Mouse (Mus musculus) MEL (cell line): ENCODE measurements around the gene E2f3. TPM values are rescaled to one million over a fixed set of nuclear protein-coding genes. Genes with fewer than 3 reads are reported as not detected.

ENCODE experiments used
- DNase-seq: peaks from one replicate; pipeline ENCODE4 v3.0.0; 2011; ENCODE audit warnings: low read depth, low spot score
- H3K27ac ChIP-seq: 2 replicates; pipeline ENCODE4 v1.5.1; 2012; ENCODE audit warnings: low read depth, mild to moderate bottlenecking, control low read depth, low read length, moderate library complexity; ENCODE audit not compliant: control insufficient read depth
- H3K27me3 ChIP-seq, 2 experiments: fragments of 150-350 bp in 1 of 2; sonication (generic) in 1 of 2; 2 replicates each; pipeline ENCODE4 v1.6.1; 2012; ENCODE audit warnings: low read length in 2 of 2, mild to moderate bottlenecking in 2 of 2, improper control_type of control experiment in 1 of 2, moderate library complexity in 1 of 2; ENCODE audit not compliant: insufficient read depth in 2 of 2, control insufficient read depth in 1 of 2
- H3K36me3 ChIP-seq, 2 experiments: 2 replicates each; pipeline ENCODE4 v1.6.1; 2012 to 2014; ENCODE audit warnings: low read length in 2 of 2, improper control_type of control experiment in 1 of 2, inconsistent platforms in 1 of 2, mild to moderate bottlenecking in 1 of 2; ENCODE audit not compliant: insufficient read depth in 2 of 2, control insufficient read depth in 1 of 2
- H3K4me1 ChIP-seq, 2 experiments: fragments of 150-350 bp in 1 of 2; sonication (generic) in 1 of 2; 2 replicates each; pipeline ENCODE4 v1.6.1; 2012; ENCODE audit warnings: low read length in 2 of 2, improper control_type of control experiment in 1 of 2, mild to moderate bottlenecking in 1 of 2; ENCODE audit not compliant: insufficient read depth in 2 of 2, control insufficient read depth in 1 of 2
- H3K4me3 ChIP-seq, 2 experiments: fragments of 150-350 bp in 1 of 2; sonication (generic) in 1 of 2; 2 replicates each; pipeline ENCODE4 v1.5.1; 2012; ENCODE audit warnings: low read depth in 2 of 2, low read length in 2 of 2, mild to moderate bottlenecking in 2 of 2, moderate library complexity in 2 of 2, control low read depth in 1 of 2, improper control_type of control experiment in 1 of 2; ENCODE audit not compliant: control insufficient read depth in 1 of 2, insufficient read depth in 1 of 2
- H3K79me2 ChIP-seq: 2 replicates; pipeline ENCODE4 v1.6.1; 2012; ENCODE audit warnings: mild to moderate bottlenecking, low read length, moderate library complexity; ENCODE audit not compliant: control insufficient read depth, poor library complexity, insufficient read depth
- H3K9ac ChIP-seq: 2 replicates; pipeline ENCODE4 v1.6.1; 2012; ENCODE audit warnings: low read depth, mild to moderate bottlenecking, control low read depth, low read length, moderate library complexity; ENCODE audit not compliant: control insufficient read depth, poor library complexity, severe bottlenecking
- H3K9me3 ChIP-seq: fragments of 150-350 bp; sonication (generic); replicated peaks from 2 replicates; pipeline ENCODE4 v1.6.1; 2012; ENCODE audit warnings: mild to moderate bottlenecking, low read length, improper control_type of control experiment, moderate library complexity; ENCODE audit not compliant: insufficient read depth
- BHLHE40 ChIP-seq: IDR thresholded peaks from 2 replicates; pipeline ENCODE4 v1.6.1; 2012; ENCODE audit warnings: low read depth, mild to moderate bottlenecking, inconsistent platforms, low read length, improper control_type of control experiment, borderline replicate concordance
- CHD1 ChIP-seq: IDR thresholded peaks from 2 replicates; pipeline ENCODE4 v1.6.1; 2012; ENCODE audit warnings: low read depth, mild to moderate bottlenecking, inconsistent platforms, low read length, improper control_type of control experiment
- CTCF ChIP-seq, 3 experiments: IDR thresholded peaks in 2 of 3; conservative IDR thresholded peaks in 1 of 3; 2 replicates each; pipeline ENCODE4 v1.5.1; 2011 to 2012; ENCODE audit warnings: low read length in 3 of 3, low read depth in 2 of 3, mild to moderate bottlenecking in 2 of 3, improper control_type of control experiment in 1 of 3, inconsistent platforms in 1 of 3, mixed read lengths in 1 of 3, moderate library complexity in 1 of 3; ENCODE audit not compliant: control insufficient read depth in 1 of 3, insufficient read depth in 1 of 3, poor library complexity in 1 of 3, severe bottlenecking in 1 of 3
- E2F4 ChIP-seq: IDR thresholded peaks from 2 replicates; pipeline ENCODE4 v1.6.1; 2011; ENCODE audit warnings: low read depth, low read length, improper control_type of control experiment, borderline replicate concordance
- EP300 ChIP-seq, 2 experiments: IDR thresholded peaks; 2 replicates each; pipeline ENCODE4 v1.6.1; 2011; ENCODE audit warnings: improper control_type of control experiment in 2 of 2, low read length in 2 of 2, low read depth in 1 of 2, mild to moderate bottlenecking in 1 of 2
- ETS1 ChIP-seq: IDR thresholded peaks from 2 replicates; pipeline ENCODE4 v1.6.1; 2012; ENCODE audit warnings: low read depth, mild to moderate bottlenecking, inconsistent platforms, low read length, improper control_type of control experiment, moderate library complexity
- GATA1 ChIP-seq: IDR thresholded peaks from 2 replicates; pipeline ENCODE4 v1.6.1; 2011; ENCODE audit warnings: low read depth, low read length, improper control_type of control experiment
- JUND ChIP-seq: IDR thresholded peaks from 2 replicates; pipeline ENCODE4 v1.6.1; 2011; ENCODE audit warnings: low read depth, mild to moderate bottlenecking, improper control_type of control experiment, low read length
- KAT2A ChIP-seq: conservative IDR thresholded peaks from 2 replicates; pipeline ENCODE4 v1.6.1; 2012; ENCODE audit warnings: low read depth, low read length, improper control_type of control experiment, inconsistent platforms
- MAX ChIP-seq: IDR thresholded peaks from 2 replicates; pipeline ENCODE4 v1.6.1; 2011; ENCODE audit warnings: low read length, improper control_type of control experiment
- MAZ ChIP-seq: IDR thresholded peaks from 2 replicates; pipeline ENCODE4 v1.6.1; 2012; ENCODE audit warnings: low read depth, mild to moderate bottlenecking, inconsistent platforms, low read length, improper control_type of control experiment
- MEF2A ChIP-seq: IDR thresholded peaks from 2 replicates; pipeline ENCODE4 v1.6.1; 2014; ENCODE audit warnings: low read depth, mild to moderate bottlenecking, inconsistent platforms, low read length, improper control_type of control experiment; ENCODE audit not compliant: poor library complexity, insufficient replicate concordance, severe bottlenecking; ENCODE audit errors: extremely low read depth
- MXI1 ChIP-seq: IDR thresholded peaks from 2 replicates; pipeline ENCODE4 v1.6.1; 2011; ENCODE audit warnings: mild to moderate bottlenecking, low read depth, low read length, improper control_type of control experiment
- MYC ChIP-seq: IDR thresholded peaks from 2 replicates; pipeline ENCODE4 v1.6.1; 2011; ENCODE audit warnings: low read depth, mild to moderate bottlenecking, low read length, improper control_type of control experiment, moderate library complexity
- NELFE ChIP-seq: IDR thresholded peaks from 2 replicates; pipeline ENCODE4 v1.6.1; 2011; ENCODE audit warnings: low read depth, low read length, improper control_type of control experiment
- POLR2A ChIP-seq, 2 experiments: IDR thresholded peaks; 2 replicates each; pipeline ENCODE4 v1.6.1; 2011 to 2012; ENCODE audit warnings: low read length in 2 of 2, mild to moderate bottlenecking in 2 of 2, control low read depth in 1 of 2, improper control_type of control experiment in 1 of 2, low read depth in 1 of 2, moderate library complexity in 1 of 2; ENCODE audit not compliant: control insufficient read depth in 1 of 2, insufficient read depth in 1 of 2, poor library complexity in 1 of 2
- POLR2AphosphoS2 ChIP-seq: IDR thresholded peaks from 2 replicates; pipeline ENCODE4 v1.6.1; 2011; ENCODE audit warnings: low read length, improper control_type of control experiment
- RAD21 ChIP-seq: IDR thresholded peaks from 2 replicates; pipeline ENCODE4 v1.6.1; 2011; ENCODE audit warnings: mild to moderate bottlenecking, low read depth, low read length, improper control_type of control experiment
- RCOR1 ChIP-seq: IDR thresholded peaks from 2 replicates; pipeline ENCODE4 v1.6.1; 2012; ENCODE audit warnings: low read depth, mild to moderate bottlenecking, inconsistent platforms, low read length, improper control_type of control experiment
- TCF12 ChIP-seq: IDR thresholded peaks from 2 replicates; pipeline ENCODE4 v1.6.1; 2014; ENCODE audit warnings: low read depth, mild to moderate bottlenecking, inconsistent platforms, low read length, improper control_type of control experiment, moderate library complexity
- UBTF ChIP-seq: IDR thresholded peaks from 2 replicates; pipeline ENCODE4 v1.6.1; 2012; ENCODE audit warnings: low read depth, mild to moderate bottlenecking, inconsistent platforms, low read length, improper control_type of control experiment, moderate library complexity, borderline replicate concordance; ENCODE audit not compliant: insufficient read depth
- USF1 ChIP-seq: IDR thresholded peaks from 2 replicates; pipeline ENCODE4 v1.6.1; 2014; ENCODE audit warnings: low read depth, mild to moderate bottlenecking, inconsistent platforms, low read length, improper control_type of control experiment, moderate library complexity
- USF2 ChIP-seq, 2 experiments: IDR thresholded peaks; 2 replicates each; pipeline ENCODE4 v1.6.1; 2011 to 2012; ENCODE audit warnings: improper control_type of control experiment in 2 of 2, low read length in 2 of 2, borderline replicate concordance in 1 of 2, inconsistent platforms in 1 of 2, low read depth in 1 of 2, mild to moderate bottlenecking in 1 of 2; ENCODE audit not compliant: insufficient read depth in 1 of 2
- ZKSCAN1 ChIP-seq: IDR thresholded peaks from 2 replicates; pipeline ENCODE4 v1.6.1; 2012; ENCODE audit warnings: low read depth, mild to moderate bottlenecking, inconsistent platforms, low read length, improper control_type of control experiment, moderate library complexity
- ZMIZ1 ChIP-seq: IDR thresholded peaks from 2 replicates; pipeline ENCODE4 v1.6.1; 2012; ENCODE audit warnings: low read depth, mild to moderate bottlenecking, inconsistent platforms, low read length, improper control_type of control experiment, moderate library complexity
- polyA plus RNA-seq, 2 experiments: library from polyadenylated mRNA; stranded (reverse) in 1 of 2; unstranded in 1 of 2; fragments of >175 nt in 1 of 2; fragments of >200 nt in 1 of 2; gene quantifications; 2 replicates each; pipeline versions ENCODE4 v1.2.1 to v1.2.4; 2012; ENCODE audit warnings: low replicate concordance in 2 of 2, low read depth in 1 of 2; ENCODE audit not compliant: insufficient read length in 2 of 2, insufficient read depth in 1 of 2, missing spikeins in 1 of 2
- total RNA-seq: library from RNA; depleted of rRNA; stranded (reverse); fragments of 300-350 nt; gene quantifications from 2 replicates; pipeline ENCODE4 v1.2.3, GENCODE M21; 2012

The E2f3 gene
- total and polyA plus RNA-seq, 3 experiments, result 12.8 to 20.0 TPM; not detected in 1

DNA sequence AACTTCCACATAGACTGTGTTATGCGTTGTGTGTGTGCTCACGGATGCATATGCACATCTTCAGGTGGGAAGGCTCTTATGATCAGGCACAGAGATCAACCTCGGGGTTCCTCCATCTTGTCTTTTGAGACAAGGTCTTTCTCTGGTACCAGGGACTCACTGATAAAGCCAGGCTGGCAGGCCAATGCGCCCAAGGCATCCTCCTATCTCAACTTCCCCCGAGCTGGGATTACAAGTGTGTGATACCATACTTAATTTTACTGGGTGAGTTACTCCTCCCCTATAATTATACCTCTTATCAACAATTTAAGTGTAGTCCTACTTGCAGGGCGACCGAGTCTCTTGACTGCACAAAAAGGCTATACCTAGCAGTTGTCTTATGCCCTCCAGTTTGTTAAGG is 17.2 kb downstream of the E2f3 start:
- DNase-seq, result peak; percentile 41
- Histone ChIP-seq H3K4me3 (no peak overlapping the region), H3K27ac (no peak overlapping the region), H3K9ac (no peak overlapping the region), H3K27me3 (no peaks in the 10 kb centered on the region)
- TF ChIP-seq KAT2A (no peak), EP300 (IDR thresholded peaks at IDR 0.05; ENCODE audit: low read depth in 1 of 2, low read length in 2 of 2) (peak in 1 of 2 experiments; percentile 39; a peak in 1 of 4 replicates), GATA1 (peak; percentile 56; the same call in 1 of the 2 replicates), MAZ (no peak), ETS1 (peak; percentile 36; the same call in 1 of the 2 replicates), USF2 (IDR thresholded peaks at IDR 0.05; ENCODE audit: borderline replicate concordance in 1 of 2, insufficient read depth in 1 of 2, low read depth in 1 of 2, low read length in 2 of 2) (no peak), MYC (no peak), TCF12 (peak; percentile 53; the same call in 1 of the 2 replicates), RCOR1 (peak; percentile 39; the same call in 1 of the 2 replicates), BHLHE40 (no peak)
- TF ChIP-seq, all 39 proteins: peak for 5
- Histone ChIP-seq H3K79me2 (peaks cover 80% of the 10 kb centered on the region), H3K9me3 (no peaks in the 10 kb centered on the region), H3K4me1 (peaks cover 8 to 16% of the 10 kb centered on the region in 2 experiments), H3K36me3 (peaks cover 7 to 19% of the 10 kb centered on the region in 2 experiments)

GRCm38 (mm10) chr13:29967367-29967766 is 18.5 kb downstream of the E2f3 start:
- no peaks in the 10 kb centered on the region for H3K27me3 ChIP-seq
- peaks cover 8 to 16% of the 10 kb centered on the region in 2 experiments for H3K4me1 ChIP-seq
- H3K79me2 ChIP-seq, result peaks cover 73% of the 10 kb centered on the region
- no peak overlapping the region for H3K9ac ChIP-seq
- no peak overlapping the region for H3K4me3 ChIP-seq
- H3K9me3 ChIP-seq, result no peaks in the 10 kb centered on the region
- DNase-seq, result no peak
- TF ChIP-seq JUND (no peak), USF2 (IDR thresholded peaks at IDR 0.05; ENCODE audit: borderline replicate concordance in 1 of 2, insufficient read depth in 1 of 2, low read depth in 1 of 2, low read length in 2 of 2) (no peak), ZMIZ1 (no peak), RAD21 (no peak), POLR2A (IDR thresholded peaks at IDR 0.05; ENCODE audit: control insufficient read depth in 1 of 2, insufficient read depth in 1 of 2, low read depth in 1 of 2, low read length in 2 of 2, poor library complexity in 1 of 2) (no peak), ZKSCAN1 (no peak), UBTF (no peak), RCOR1 (no peak), CTCF (IDR thresholded peaks at IDR 0.05 in 2 of 3, conservative IDR thresholded peaks at IDR 0.05 in 1 of 3; ENCODE audit: control insufficient read depth in 1 of 3, insufficient read depth in 1 of 3, low read depth in 2 of 3, low read length in 3 of 3, poor library complexity in 1 of 3, severe bottlenecking in 1 of 3) (no peak), E2F4 (no peak), ETS1 (no peak), CHD1 (no peak), MAZ (no peak), NELFE (no peak), MEF2A (no peak), USF1 (no peak), POLR2AphosphoS2 (no peak), MAX (no peak), MXI1 (no peak)
- TF ChIP-seq, all 39 proteins: peak for 0
- Histone ChIP-seq H3K36me3 (peaks cover 7 to 19% of the 10 kb centered on the region in 2 experiments), H3K27ac (no peak overlapping the region)
